Mouse (Mus musculus): ENCODE results near the gene Grcc10. TPM values are rescaled to one million over a fixed set of nuclear protein-coding genes. Genes with fewer than 3 reads are reported as not detected.

Gene Grcc10
- polyA plus RNA-seq, 2 experiments = 290 to 438 TPM

- Histone ChIP-seq H3K27me3 (ENCODE audit: control insufficient read depth, insufficient read depth, low read length) (no peaks in the 10 kb centered on the region), H3K4me2 (replicated peaks; ENCODE audit: low read depth, low read length, severe bottlenecking) (no peak overlapping the region), H3K4me3 (replicated peaks; ENCODE audit: low read length) (no peak overlapping the region), H3K9me3 (ENCODE audit: control insufficient read depth, low read length) (no peaks in the 10 kb centered on the region), H3K4me1 (ENCODE audit: control insufficient read depth, insufficient read depth, low read length) (no peaks in the 10 kb centered on the region), H3K27ac (replicated peaks; ENCODE audit: low read depth, low read length) (no peak overlapping the region), H3K36me3 (ENCODE audit: control insufficient read depth, insufficient read depth, low read length) (peaks cover 47% of the 10 kb centered on the region), H3K9ac (ENCODE audit: low read depth, low read length, severe bottlenecking) (no peak overlapping the region)
- DNase-seq (ENCODE audit: low spot score) (no peak), ATAC-seq (ENCODE audit: low FRiP score, low read depth) (no peak)
- WGBS = 88% methylated on average over 6 of the region's 6 CpGs
- no peak for TF ChIP-seq POLR2A (IDR thresholded peaks at IDR 0.05; ENCODE audit: borderline replicate concordance, extremely low read depth, insufficient read depth, insufficient read length)
These were observed 42.4 kb downstream of the Grcc10 start for GRCm38 (mm10) chr6:124698751-124699150.

DNA sequence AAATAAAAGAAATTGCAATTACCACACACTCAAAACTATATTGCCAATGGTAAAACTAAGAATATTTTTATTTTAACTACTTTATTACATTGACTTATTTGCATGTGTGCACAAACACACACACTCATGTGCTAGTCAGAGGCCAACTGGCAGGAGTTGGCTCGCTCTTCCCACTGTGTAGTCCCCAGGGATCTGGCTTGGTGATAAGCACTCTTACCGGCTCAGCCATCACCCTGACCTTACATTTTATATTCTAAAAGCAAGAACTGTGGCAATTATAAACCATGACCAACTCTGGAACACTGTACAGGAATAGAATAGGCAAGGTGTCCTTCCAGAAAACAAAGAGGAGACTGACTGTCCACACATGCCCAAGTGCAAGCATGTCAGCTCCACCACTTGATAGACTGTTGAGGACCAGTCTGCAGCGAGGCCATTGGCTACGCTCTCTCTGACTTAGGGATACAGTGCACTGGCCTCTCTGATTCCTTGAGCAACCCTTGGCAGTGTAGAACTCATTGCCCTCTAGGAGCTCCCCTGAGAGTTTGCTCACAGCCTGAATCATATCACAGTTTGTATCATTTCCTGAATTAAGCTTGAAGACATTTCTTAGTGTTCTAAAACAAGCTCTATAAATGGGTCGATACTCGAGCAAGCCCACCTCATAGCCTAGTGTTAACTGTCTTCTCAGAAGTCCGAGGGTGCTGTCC is 44.6 kb downstream of the Grcc10 start:
- no peak overlapping the region for H3K4me3 ChIP-seq (replicated peaks; ENCODE audit: low read length)
- H3K4me1 ChIP-seq (ENCODE audit: control insufficient read depth, insufficient read depth, low read length) = no peaks in the 10 kb centered on the region
- TF ChIP-seq POLR2A (IDR thresholded peaks at IDR 0.05; ENCODE audit: borderline replicate concordance, extremely low read depth, insufficient read depth, insufficient read length) = no peak
- H3K27me3 ChIP-seq (ENCODE audit: control insufficient read depth, insufficient read depth, low read length) = no peaks in the 10 kb centered on the region
- 94% methylated on average over 7 of the region's 7 CpGs for WGBS
- no peak overlapping the region for H3K27ac ChIP-seq (replicated peaks; ENCODE audit: low read depth, low read length)
- H3K36me3 ChIP-seq (ENCODE audit: control insufficient read depth, insufficient read depth, low read length) = peaks cover 26% of the 10 kb centered on the region
- H3K4me2 ChIP-seq (replicated peaks; ENCODE audit: low read depth, low read length, severe bottlenecking) = no peak overlapping the region
- ATAC-seq (ENCODE audit: low FRiP score, low read depth) (no peak), DNase-seq (ENCODE audit: low spot score) (no peak)
- no peak overlapping the region for H3K9ac ChIP-seq (ENCODE audit: low read depth, low read length, severe bottlenecking)
- no peaks in the 10 kb centered on the region for H3K9me3 ChIP-seq (ENCODE audit: control insufficient read depth, low read length)

DNA sequence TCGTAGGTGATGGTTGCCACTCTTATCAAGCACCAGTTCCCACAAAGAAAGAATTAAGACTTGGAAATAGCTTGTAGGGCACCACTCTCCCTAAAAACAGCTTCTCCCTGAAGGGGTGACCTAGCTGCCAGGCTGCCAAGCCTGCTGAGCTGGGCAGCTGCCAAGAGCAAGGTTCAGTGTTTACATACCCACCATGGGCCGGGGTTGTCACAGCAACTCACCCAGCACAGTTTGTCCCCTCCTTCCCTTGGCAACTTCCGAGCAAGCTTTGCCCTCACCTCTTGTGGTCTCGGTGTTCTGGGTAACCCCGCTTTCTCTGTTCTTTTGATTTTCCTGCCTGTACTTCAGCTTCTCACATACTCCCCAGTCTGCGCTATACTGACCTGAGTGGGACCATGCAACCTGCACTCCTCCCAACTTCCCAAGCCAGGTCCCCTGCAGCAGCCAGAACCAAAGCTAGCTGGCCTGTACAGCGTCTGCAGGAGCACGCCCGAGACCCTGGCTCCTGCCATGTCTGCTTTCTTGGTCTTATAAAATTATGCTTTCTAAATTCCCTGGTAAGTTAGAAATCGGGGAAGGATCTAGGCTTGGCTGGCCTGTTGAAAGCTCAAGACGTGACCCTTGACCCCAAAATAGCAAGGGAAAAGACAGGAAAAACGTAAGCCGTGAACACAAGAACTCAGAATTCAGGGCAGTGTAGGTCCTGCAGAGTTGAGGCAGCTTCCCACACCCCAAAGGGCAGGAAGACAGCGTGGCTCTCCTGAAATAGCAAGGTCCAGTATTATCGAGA is 46.8 kb downstream of the Grcc10 start:
- DNase-seq (ENCODE audit: low spot score) (no peak), ATAC-seq (ENCODE audit: low FRiP score, low read depth) (no peak)
- H3K27ac ChIP-seq (replicated peaks; ENCODE audit: low read depth, low read length) = no peak overlapping the region
- H3K27me3 ChIP-seq (ENCODE audit: control insufficient read depth, insufficient read depth, low read length) = no peaks in the 10 kb centered on the region
- H3K9ac ChIP-seq (ENCODE audit: low read depth, low read length, severe bottlenecking) = no peak overlapping the region
- TF ChIP-seq POLR2A (IDR thresholded peaks at IDR 0.05; ENCODE audit: borderline replicate concordance, extremely low read depth, insufficient read depth, insufficient read length) = no peak
- H3K36me3 ChIP-seq (ENCODE audit: control insufficient read depth, insufficient read depth, low read length) = peaks cover 7% of the 10 kb centered on the region
- no peaks in the 10 kb centered on the region for H3K9me3 ChIP-seq (ENCODE audit: control insufficient read depth, low read length)
- no peak overlapping the region for H3K4me2 ChIP-seq (replicated peaks; ENCODE audit: low read depth, low read length, severe bottlenecking)
- WGBS = 82% methylated on average over 15 of the region's 15 CpGs
- H3K4me3 ChIP-seq (replicated peaks; ENCODE audit: low read length) = no peak overlapping the region
- no peaks in the 10 kb centered on the region for H3K4me1 ChIP-seq (ENCODE audit: control insufficient read depth, insufficient read depth, low read length)

DNA sequence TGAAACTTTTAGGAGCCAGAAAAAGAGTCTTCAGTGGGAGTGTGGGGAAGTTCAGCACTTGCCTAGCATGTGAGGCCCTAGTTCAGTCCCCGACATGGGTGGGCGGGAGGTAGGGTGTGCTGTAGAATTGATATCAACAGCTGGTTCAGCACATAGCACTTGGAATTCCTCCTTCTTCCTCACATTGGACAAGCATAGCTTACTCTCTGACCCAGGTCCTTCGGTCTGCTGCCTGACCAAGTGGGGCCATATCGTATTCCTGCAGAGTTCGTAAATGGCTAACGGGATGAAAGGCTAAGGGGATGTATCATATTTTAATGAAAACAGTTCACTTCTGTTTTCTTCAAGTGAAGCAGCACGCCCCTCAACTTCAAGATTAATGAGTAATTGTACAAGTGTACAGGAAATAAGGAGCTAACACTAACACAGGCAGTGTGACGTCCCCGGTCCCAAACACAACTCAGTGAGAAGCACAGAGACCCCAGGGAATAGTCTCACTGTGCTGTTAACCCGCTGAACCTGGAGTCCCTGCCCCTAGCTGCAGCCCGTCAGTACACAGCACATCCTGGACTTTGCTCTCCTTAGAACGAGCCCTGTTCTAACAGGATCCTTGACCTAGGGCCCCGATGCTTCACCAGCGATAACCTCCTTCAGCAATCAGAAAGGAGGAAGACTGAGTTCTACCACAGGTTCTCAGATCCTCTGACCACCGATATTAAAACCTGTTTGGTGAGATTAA is 47.8 kb downstream of the Grcc10 start:
- no peaks in the 10 kb centered on the region for H3K9me3 ChIP-seq (ENCODE audit: control insufficient read depth, low read length)
- H3K27me3 ChIP-seq (ENCODE audit: control insufficient read depth, insufficient read depth, low read length) = no peaks in the 10 kb centered on the region
- TF ChIP-seq POLR2A (IDR thresholded peaks at IDR 0.05; ENCODE audit: borderline replicate concordance, extremely low read depth, insufficient read depth, insufficient read length) = no peak
- 64% methylated on average over 15 of the region's 15 CpGs for WGBS
- H3K4me3 ChIP-seq (replicated peaks; ENCODE audit: low read length) = no peak overlapping the region
- H3K27ac ChIP-seq (replicated peaks; ENCODE audit: low read depth, low read length) = no peak overlapping the region
- H3K4me1 ChIP-seq (ENCODE audit: control insufficient read depth, insufficient read depth, low read length) = no peaks in the 10 kb centered on the region
- no peak overlapping the region for H3K4me2 ChIP-seq (replicated peaks; ENCODE audit: low read depth, low read length, severe bottlenecking)
- no peaks in the 10 kb centered on the region; the same call in 1 of the 2 replicates for H3K36me3 ChIP-seq (ENCODE audit: control insufficient read depth, insufficient read depth, low read length)
- DNase-seq (ENCODE audit: low spot score) = no peak
- no peak overlapping the region for H3K9ac ChIP-seq (ENCODE audit: low read depth, low read length, severe bottlenecking)
- ATAC-seq (ENCODE audit: low FRiP score, low read depth) = peak; percentile 76

- no peak for DNase-seq (ENCODE audit: low spot score)
- no peak overlapping the region for H3K27ac ChIP-seq (replicated peaks; ENCODE audit: low read depth, low read length)
- 95% methylated on average over 3 of the region's 3 CpGs for WGBS
- no peak overlapping the region for H3K4me3 ChIP-seq (replicated peaks; ENCODE audit: low read length)
- no peaks in the 10 kb centered on the region for H3K4me1 ChIP-seq (ENCODE audit: control insufficient read depth, insufficient read depth, low read length)
- no peaks in the 10 kb centered on the region for H3K27me3 ChIP-seq (ENCODE audit: control insufficient read depth, insufficient read depth, low read length)
- ATAC-seq (ENCODE audit: low FRiP score, low read depth) = no peak
- no peaks in the 10 kb centered on the region for H3K9me3 ChIP-seq (ENCODE audit: control insufficient read depth, low read length)
- H3K4me2 ChIP-seq (replicated peaks; ENCODE audit: low read depth, low read length, severe bottlenecking) = no peak overlapping the region
- no peak for TF ChIP-seq POLR2A (IDR thresholded peaks at IDR 0.05; ENCODE audit: borderline replicate concordance, extremely low read depth, insufficient read depth, insufficient read length)
- H3K9ac ChIP-seq (ENCODE audit: low read depth, low read length, severe bottlenecking) = no peak overlapping the region
- no peaks in the 10 kb centered on the region for H3K36me3 ChIP-seq (ENCODE audit: control insufficient read depth, insufficient read depth, low read length)
These were observed 50.7 kb downstream of the Grcc10 start for GRCm38 (mm10) chr6:124690517-124690916.

MicroRNAs encoded within 50 kb of the gene (microRNA counts, 519-probe panel; counts per million panel counts)
- microRNA mmu-miR-141 (2,764 counts per million, percentile 49 among the panel's probes with 10 or more counts), microRNA mmu-miR-200c (3,734 counts per million, percentile 75 among the panel's probes with 10 or more counts)

Small RNAs within 50 kb of the gene (microRNA-seq; reads per million reads assigned to microRNA genes)
- 506 reads per million, percentile 66 among the genes with 10 or more reads in this experiment for gene Mir141
- 2,722 reads per million, percentile 82 among the genes with 10 or more reads in this experiment for gene Mir200c

Other genes with a start within 250 kb of the Grcc10 start
- gene C1rl, start 248.3 kb downstream of the Grcc10 start, polyA plus RNA-seq (2012; rRNA removed) = 0.47 and 0.64 TPM in 2 replicates
- 0.81 and 0.83 TPM in 2 replicates for gene C1rl, start 248.3 kb downstream of the Grcc10 start, polyA plus RNA-seq (2014; fragmentation: Nextera tagmentation; extraction: Ambion mirVana)
- gene C1ra, start 229.0 kb downstream of the Grcc10 start, polyA plus RNA-seq (2012; rRNA removed) = 1.4 and 2.1 TPM in 2 replicates
- gene C1ra, start 229.0 kb downstream of the Grcc10 start, polyA plus RNA-seq (2014; fragmentation: Nextera tagmentation; extraction: Ambion mirVana) = 1.7 and 1.9 TPM in 2 replicates
- gene C1s1, start 199.0 kb downstream of the Grcc10 start, polyA plus RNA-seq (2012; rRNA removed) = 7.9 and 8.5 TPM in 2 replicates
- gene C1s1, start 199.0 kb downstream of the Grcc10 start, polyA plus RNA-seq (2014; fragmentation: Nextera tagmentation; extraction: Ambion mirVana) = 3.3 and 3.4 TPM in 2 replicates
- not detected in 2 replicates for gene C1rb, start 171.1 kb downstream of the Grcc10 start, polyA plus RNA-seq (2012; rRNA removed)
- 0.11 TPM in 1 of 2 replicates, not detected in the other for gene C1rb, start 171.1 kb downstream of the Grcc10 start, polyA plus RNA-seq (2014; fragmentation: Nextera tagmentation; extraction: Ambion mirVana)
- gene C1s2, start 105.3 kb downstream of the Grcc10 start, polyA plus RNA-seq (2012; rRNA removed) = 0.23 and 0.24 TPM in 2 replicates
- 0.10 TPM in 1 of 2 replicates, not detected in the other for gene C1s2, start 105.3 kb downstream of the Grcc10 start, polyA plus RNA-seq (2014; fragmentation: Nextera tagmentation; extraction: Ambion mirVana)
- 80.8 and 101 TPM in 2 replicates for gene Lpcat3, start 78.3 kb downstream of the Grcc10 start, polyA plus RNA-seq (2012; rRNA removed)
- gene Lpcat3, start 78.3 kb downstream of the Grcc10 start, polyA plus RNA-seq (2014; fragmentation: Nextera tagmentation; extraction: Ambion mirVana) = 49.3 and 51.7 TPM in 2 replicates
- 135 and 148 TPM in 2 replicates for gene Emg1, start 29.2 kb downstream of the Grcc10 start, polyA plus RNA-seq (2012; rRNA removed)
- gene Emg1, start 29.2 kb downstream of the Grcc10 start, polyA plus RNA-seq (2014; fragmentation: Nextera tagmentation; extraction: Ambion mirVana) = 179 and 185 TPM in 2 replicates
- 203 and 205 TPM in 2 replicates for gene Phb2, start 29.0 kb downstream of the Grcc10 start, polyA plus RNA-seq (2012; rRNA removed)
- gene Phb2, start 29.0 kb downstream of the Grcc10 start, polyA plus RNA-seq (2014; fragmentation: Nextera tagmentation; extraction: Ambion mirVana) = 295 and 296 TPM in 2 replicates
- gene Ptpn6, start 2.7 kb downstream of the Grcc10 start, polyA plus RNA-seq (2012; rRNA removed) = 9.4 and 9.6 TPM in 2 replicates
- 13.9 and 14.2 TPM in 2 replicates for gene Ptpn6, start 2.7 kb downstream of the Grcc10 start, polyA plus RNA-seq (2014; fragmentation: Nextera tagmentation; extraction: Ambion mirVana)
- not detected in 2 replicates for gene Gm45234, start 14.6 kb upstream of the Grcc10 start, polyA plus RNA-seq (2012; rRNA removed)
- not detected in 2 replicates for gene Gm45234, start 14.6 kb upstream of the Grcc10 start, polyA plus RNA-seq (2014; fragmentation: Nextera tagmentation; extraction: Ambion mirVana)
- 102 and 141 TPM in 2 replicates for gene Atn1, start 15.2 kb upstream of the Grcc10 start, polyA plus RNA-seq (2012; rRNA removed)
- 14.6 and 19.4 TPM in 2 replicates for gene Atn1, start 15.2 kb upstream of the Grcc10 start, polyA plus RNA-seq (2014; fragmentation: Nextera tagmentation; extraction: Ambion mirVana)
- gene Eno2, start 28.3 kb upstream of the Grcc10 start, polyA plus RNA-seq (2012; rRNA removed) = 21.7 and 25.3 TPM in 2 replicates
- 6.0 and 10.2 TPM in 2 replicates for gene Eno2, start 28.3 kb upstream of the Grcc10 start, polyA plus RNA-seq (2014; fragmentation: Nextera tagmentation; extraction: Ambion mirVana)
- 1.1 TPM in 2 replicates for gene Lrrc23, start 38.4 kb upstream of the Grcc10 start, polyA plus RNA-seq (2012; rRNA removed)
- 0.88 and 1.2 TPM in 2 replicates for gene Lrrc23, start 38.4 kb upstream of the Grcc10 start, polyA plus RNA-seq (2014; fragmentation: Nextera tagmentation; extraction: Ambion mirVana)
- 9.8 and 11.1 TPM in 2 replicates for gene Spsb2, start 67.3 kb upstream of the Grcc10 start, polyA plus RNA-seq (2012; rRNA removed)
- 8.9 and 10.8 TPM in 2 replicates for gene Spsb2, start 67.3 kb upstream of the Grcc10 start, polyA plus RNA-seq (2014; fragmentation: Nextera tagmentation; extraction: Ambion mirVana)
- 636 and 744 TPM in 2 replicates for gene Tpi1, start 72.9 kb upstream of the Grcc10 start, polyA plus RNA-seq (2012; rRNA removed)
- gene Tpi1, start 72.9 kb upstream of the Grcc10 start, polyA plus RNA-seq (2014; fragmentation: Nextera tagmentation; extraction: Ambion mirVana) = 808 and 825 TPM in 2 replicates
- 105 and 119 TPM in 2 replicates for gene Usp5, start 88.1 kb upstream of the Grcc10 start, polyA plus RNA-seq (2012; rRNA removed)
- gene Usp5, start 88.1 kb upstream of the Grcc10 start, polyA plus RNA-seq (2014; fragmentation: Nextera tagmentation; extraction: Ambion mirVana) = 115 and 120 TPM in 2 replicates
- gene Cdca3, start 88.2 kb upstream of the Grcc10 start, polyA plus RNA-seq (2012; rRNA removed) = 141 and 164 TPM in 2 replicates
- gene Cdca3, start 88.2 kb upstream of the Grcc10 start, polyA plus RNA-seq (2014; fragmentation: Nextera tagmentation; extraction: Ambion mirVana) = 128 and 146 TPM in 2 replicates
- 1.9 and 2.3 TPM in 2 replicates for gene Gnb3, start 98.9 kb upstream of the Grcc10 start, polyA plus RNA-seq (2012; rRNA removed)
- gene Gnb3, start 98.9 kb upstream of the Grcc10 start, polyA plus RNA-seq (2014; fragmentation: Nextera tagmentation; extraction: Ambion mirVana) = 1.6 and 1.8 TPM in 2 replicates
- gene P3h3, start 116.4 kb upstream of the Grcc10 start, polyA plus RNA-seq (2012; rRNA removed) = 339 and 401 TPM in 2 replicates
- gene P3h3, start 116.4 kb upstream of the Grcc10 start, polyA plus RNA-seq (2014; fragmentation: Nextera tagmentation; extraction: Ambion mirVana) = 57.5 and 67.6 TPM in 2 replicates
- 7.5 and 10.8 TPM in 2 replicates for gene Gpr162, start 122.6 kb upstream of the Grcc10 start, polyA plus RNA-seq (2012; rRNA removed)
- gene Gpr162, start 122.6 kb upstream of the Grcc10 start, polyA plus RNA-seq (2014; fragmentation: Nextera tagmentation; extraction: Ambion mirVana) = 2.1 and 2.3 TPM in 2 replicates
- 0.23 and 0.26 TPM in 2 replicates for gene Cd4, start 146.8 kb upstream of the Grcc10 start, polyA plus RNA-seq (2012; rRNA removed)
- 0.10 and 0.51 TPM in 2 replicates for gene Cd4, start 146.8 kb upstream of the Grcc10 start, polyA plus RNA-seq (2014; fragmentation: Nextera tagmentation; extraction: Ambion mirVana)
- 2.3 and 3.2 TPM in 2 replicates for gene Lag3, start 170.3 kb upstream of the Grcc10 start, polyA plus RNA-seq (2012; rRNA removed)
- gene Lag3, start 170.3 kb upstream of the Grcc10 start, polyA plus RNA-seq (2014; fragmentation: Nextera tagmentation; extraction: Ambion mirVana) = 2.0 and 2.6 TPM in 2 replicates
- gene Ptms, start 178.7 kb upstream of the Grcc10 start, polyA plus RNA-seq (2012; rRNA removed) = 1,126 and 1,778 TPM in 2 replicates
- 306 and 353 TPM in 2 replicates for gene Ptms, start 178.7 kb upstream of the Grcc10 start, polyA plus RNA-seq (2014; fragmentation: Nextera tagmentation; extraction: Ambion mirVana)
- gene Mlf2, start 190.0 kb upstream of the Grcc10 start, polyA plus RNA-seq (2012; rRNA removed) = 407 and 471 TPM in 2 replicates
- 355 and 380 TPM in 2 replicates for gene Mlf2, start 190.0 kb upstream of the Grcc10 start, polyA plus RNA-seq (2014; fragmentation: Nextera tagmentation; extraction: Ambion mirVana)
- gene Cops7a, start 224.2 kb upstream of the Grcc10 start, polyA plus RNA-seq (2012; rRNA removed) = 215 and 251 TPM in 2 replicates
- gene Cops7a, start 224.2 kb upstream of the Grcc10 start, polyA plus RNA-seq (2014; fragmentation: Nextera tagmentation; extraction: Ambion mirVana) = 137 and 144 TPM in 2 replicates

Data from limb, embryonic 14.5 days (tissue).